Mouse (Mus musculus) left cerebral cortex, postnatal 10 days (tissue): ENCODE data around the gene Tdrd3. TPM values are rescaled to one million over a fixed set of nuclear protein-coding genes. Genes with fewer than 3 reads are reported as not detected.
A peak's percentile ranks its signal among the peaks of the same experiment; 100 is the strongest.

Experiments
- DNase-seq, 2 experiments: peaks; one replicate each; pipeline ENCODE4 v3.0.0; 2021 to 2022; ENCODE audit warnings: low spot score in 2 of 2, mixed read lengths in 1 of 2; ENCODE audit errors: extremely low spot score in 1 of 2
- intact Hi-C: fragments of 180-260 bp; cut with DNase I; formaldehyde crosslinking; loops from one replicate; pipeline ENCODE4 v1.15.1; 2025
- total RNA-seq, 2 experiments: library from RNA; stranded (reverse); gene quantifications; 2 replicates each; pipeline ENCODE4 v1.2.3; 2021

The Tdrd3 gene
- total RNA-seq = 10 to 100 TPM; 28.2 to 35.1 TPM

DNA sequence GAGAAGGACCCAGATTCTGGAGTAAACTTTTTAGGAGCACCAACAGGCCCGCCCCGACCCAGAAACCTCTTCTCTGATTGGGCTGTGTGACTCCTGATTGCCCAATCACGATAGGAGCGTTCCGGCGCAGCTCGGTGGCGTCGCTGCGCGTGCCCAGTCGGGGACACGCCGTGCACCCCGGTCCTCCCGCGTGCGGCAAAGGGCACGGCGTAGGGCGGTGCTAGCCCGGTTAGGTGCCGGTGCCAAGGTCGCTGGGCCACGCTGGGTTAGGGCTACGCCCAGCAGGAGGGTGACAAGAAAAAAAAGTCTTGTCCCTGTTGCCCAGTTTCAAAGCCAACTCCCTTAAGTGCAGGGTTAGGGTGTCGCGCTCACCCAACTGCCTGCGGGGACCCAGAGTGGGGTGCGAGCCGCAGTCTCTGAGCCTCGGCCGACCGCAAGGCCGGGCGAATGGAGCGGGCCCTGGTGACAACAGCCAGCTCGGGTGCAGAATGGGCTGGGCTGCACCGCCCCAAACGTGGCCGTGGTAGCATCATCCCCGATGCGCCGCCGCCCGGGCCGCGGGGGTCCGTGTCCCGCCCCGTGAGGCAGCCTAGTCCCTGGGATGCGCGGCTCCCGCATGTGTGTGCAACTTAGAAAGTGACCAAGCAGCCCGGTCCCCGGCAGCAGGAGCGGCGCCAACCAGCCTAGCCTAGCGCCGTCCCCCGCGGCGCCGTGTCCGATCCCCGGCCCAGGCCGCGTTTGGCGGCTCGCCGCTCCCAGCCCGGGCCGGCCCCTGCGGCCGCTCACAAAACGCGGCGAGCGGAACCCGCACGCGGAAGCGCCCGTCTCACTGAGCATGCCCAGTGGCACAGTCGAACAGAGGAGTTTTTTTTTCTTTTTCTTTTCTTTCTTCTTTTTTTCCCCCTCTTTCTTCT is at the start of gene Tdrd3:
Tdrd3 (plus strand) TSS at position 832 of the 914 bp plus-strand sequence.
- peak; percentile 92 to 95 for DNase-seq
- intact Hi-C loops = no loop called here

DNA sequence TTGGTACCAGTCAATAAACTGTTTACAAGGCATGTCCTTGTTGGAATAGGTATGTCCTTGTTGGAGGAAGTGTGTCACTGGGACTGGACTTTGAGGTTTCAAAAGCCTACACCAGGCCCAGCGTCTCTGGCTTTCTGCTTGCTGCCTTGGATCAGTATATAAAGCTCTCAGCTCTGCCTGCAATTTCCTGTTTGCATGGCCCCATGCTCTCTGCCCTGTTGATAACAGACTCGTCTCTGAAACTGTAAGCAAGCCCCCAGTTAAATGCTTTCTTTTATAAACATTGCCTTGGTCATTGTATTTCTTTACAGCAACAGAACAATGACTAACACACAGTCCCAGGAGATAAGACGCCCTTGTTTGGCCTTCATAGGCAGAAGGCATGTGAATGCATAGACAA is 49.3 kb upstream of the Tdrd3 start:
- intact Hi-C loops = no loop called here
- DNase-seq = no peak

DNA sequence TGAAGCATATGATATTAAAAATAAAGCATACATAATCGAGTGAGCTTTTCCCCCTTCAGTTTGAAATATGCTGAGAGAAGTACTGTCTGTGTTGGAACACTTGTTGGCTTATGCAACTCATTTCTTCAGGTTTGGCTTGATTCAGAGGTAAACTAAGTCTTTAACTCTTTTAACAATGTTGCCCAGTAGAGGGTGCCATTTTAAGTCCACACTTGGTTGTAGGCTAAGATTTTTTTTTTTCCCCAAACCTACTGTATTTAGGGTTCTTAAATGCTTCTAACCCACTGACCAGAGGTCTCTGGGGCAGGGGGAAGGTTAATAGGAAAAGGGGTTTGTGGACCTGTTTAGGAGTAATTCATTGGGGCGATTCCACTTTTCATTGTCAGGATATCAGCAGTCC is 33.4 kb upstream of the Tdrd3 start:
- intact Hi-C loops = no loop called here
- no peak for DNase-seq

DNA sequence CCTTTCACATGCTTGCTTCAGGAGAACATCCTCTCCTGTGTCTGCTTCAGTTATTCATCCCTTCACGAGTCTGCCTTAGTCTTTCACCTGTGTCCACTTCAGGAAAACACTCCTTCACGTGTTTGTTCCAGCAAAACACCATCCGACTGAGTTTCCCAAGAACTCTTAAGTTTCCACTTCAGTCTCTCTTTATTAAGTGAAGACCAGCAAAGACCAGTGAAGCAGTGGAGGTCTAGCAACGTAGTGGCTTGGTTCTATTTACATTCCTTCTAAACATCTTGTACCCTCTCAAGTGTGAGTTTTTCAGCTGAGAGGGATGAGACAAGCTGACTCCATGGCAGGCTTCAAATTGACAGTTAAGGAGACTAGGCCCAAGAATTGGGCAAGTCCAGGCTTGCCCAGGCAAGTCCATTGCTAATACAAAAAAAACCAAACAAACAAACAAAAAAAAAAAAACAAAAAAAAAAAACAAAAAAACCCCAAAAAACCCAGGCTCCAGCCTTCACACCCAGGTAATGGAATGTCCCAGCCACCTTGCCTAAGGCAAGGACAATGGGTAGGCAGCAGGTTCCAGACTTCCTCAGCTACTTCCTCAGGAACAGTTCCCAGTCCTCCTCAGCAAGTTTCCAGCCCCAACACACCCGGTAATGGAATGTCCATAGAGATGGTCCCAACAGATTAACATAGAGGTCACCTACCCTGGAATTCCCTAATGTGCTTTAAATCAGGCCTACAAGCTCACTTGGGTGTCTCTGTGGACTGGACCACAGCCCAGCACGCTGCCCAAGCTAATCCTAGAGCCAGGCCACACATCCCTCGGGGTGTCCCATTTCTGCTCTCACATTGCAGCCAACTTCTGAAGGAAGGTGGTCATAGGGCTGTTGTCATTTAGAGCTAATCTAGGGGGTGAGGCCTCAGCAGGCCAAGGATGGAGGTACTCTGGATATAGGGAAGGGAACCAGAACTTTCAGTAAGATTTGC is 31.9 kb upstream of the Tdrd3 start:
- intact Hi-C loops = no loop called here
- DNase-seq = no peak

DNA sequence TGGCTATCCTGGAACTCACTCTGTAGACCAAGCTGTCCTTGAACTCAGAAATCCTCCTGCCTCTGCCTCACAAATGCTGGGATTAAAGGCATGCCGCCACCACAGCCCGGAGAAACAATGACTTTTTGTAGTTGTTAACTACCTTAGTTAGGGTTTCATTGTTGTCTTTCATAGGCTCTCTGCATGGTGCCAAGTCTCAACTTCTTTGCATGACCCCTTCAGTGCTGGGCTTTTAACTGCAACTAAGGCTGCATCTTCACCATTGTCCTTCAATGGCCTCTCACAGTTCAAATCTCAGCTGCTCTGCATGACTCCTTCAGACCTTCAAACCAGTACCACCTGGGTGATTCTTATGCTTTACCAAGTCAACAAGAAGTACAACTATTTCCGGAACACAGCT is 23.3 kb upstream of the Tdrd3 start:
- intact Hi-C loops = no loop called here
- no peak for DNase-seq

DNA sequence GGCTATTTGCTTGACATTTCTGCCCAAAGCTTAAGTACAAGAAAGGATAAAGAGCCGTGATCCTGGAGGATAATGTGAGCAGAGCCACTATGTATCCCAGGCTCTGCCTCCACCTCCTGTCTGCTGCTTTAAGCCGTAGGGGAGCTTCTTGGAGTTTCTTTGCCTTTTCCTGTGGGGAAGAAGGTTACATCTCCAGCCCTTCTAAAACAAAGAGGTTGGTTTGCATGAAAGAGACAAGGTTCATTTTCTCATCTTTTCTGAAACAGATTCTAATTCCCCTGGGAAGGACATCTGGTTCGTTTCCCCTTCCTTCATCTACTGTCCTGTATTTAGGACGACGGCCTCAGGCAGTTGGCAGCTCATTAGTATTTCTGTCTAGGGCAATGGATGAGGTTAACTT is 19.8 kb upstream of the Tdrd3 start:
- no peak for DNase-seq
- intact Hi-C loops = no loop called here

DNA sequence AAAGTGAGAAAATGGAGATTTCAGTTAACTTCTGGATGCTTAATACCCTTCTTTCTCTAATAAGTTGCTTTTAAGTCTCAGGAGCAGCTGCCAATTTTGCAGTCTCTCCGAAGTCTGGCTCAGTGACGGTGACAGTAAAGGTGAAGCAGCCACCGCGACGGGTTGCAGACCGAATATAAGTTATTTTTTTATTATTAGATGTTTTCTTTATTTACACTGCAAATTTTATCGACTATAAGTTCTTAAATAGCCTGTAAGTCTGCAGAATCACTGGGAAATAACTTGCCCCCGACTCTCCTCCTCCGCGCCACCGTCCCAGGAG is 992 bp upstream of the Tdrd3 start:
- DNase-seq = no peak
- intact Hi-C loops = no loop called here

DNA sequence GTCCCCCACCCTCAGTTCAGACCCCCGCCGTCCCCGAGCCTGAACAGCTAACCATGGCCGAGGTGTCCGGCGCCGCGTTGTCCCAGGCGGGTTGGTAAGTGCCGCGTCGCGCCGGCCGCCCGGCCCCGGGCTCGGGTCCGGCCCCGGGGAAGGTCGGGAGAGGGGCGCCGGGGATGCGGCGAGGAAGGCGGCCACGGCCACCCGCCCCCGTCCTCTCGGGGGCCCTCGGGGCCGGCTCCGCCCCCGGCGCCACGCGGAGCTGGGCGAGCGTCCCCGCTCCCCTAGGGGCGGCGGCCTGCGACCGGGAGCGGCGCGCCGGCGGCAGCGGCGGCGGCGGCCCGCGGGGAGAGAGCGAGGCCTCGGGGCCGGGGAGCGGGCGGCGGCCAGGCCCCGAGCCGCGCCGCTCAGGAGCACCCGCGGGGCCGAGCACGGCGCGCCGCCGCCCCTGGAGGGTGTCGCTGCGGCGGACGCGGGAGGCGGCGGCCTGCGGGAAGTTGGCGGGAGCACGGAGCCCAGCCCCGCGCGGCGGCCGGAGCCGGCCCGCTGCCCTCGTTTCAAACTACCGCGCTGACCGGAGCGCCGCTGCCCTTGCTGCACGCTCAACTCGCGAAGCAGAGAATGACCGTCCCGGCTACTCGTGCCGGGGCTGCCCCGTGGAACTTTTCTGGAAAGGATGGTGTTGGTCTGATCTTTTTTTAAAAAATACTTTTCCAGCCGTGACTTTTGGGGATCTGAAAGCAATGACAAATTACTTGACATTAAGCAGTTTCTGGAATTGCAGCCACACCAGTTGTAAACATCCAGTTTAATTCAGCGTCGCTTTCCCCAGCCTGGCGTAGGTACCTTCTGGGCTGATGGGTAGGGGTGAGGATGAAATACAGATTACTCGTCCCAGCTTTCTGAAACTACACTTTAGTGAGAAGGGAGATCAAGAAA is 584 bp downstream of the Tdrd3 start:
- intact Hi-C loops = no loop called here
- peak in 1 of 2 experiments; percentile 72 for DNase-seq

DNA sequence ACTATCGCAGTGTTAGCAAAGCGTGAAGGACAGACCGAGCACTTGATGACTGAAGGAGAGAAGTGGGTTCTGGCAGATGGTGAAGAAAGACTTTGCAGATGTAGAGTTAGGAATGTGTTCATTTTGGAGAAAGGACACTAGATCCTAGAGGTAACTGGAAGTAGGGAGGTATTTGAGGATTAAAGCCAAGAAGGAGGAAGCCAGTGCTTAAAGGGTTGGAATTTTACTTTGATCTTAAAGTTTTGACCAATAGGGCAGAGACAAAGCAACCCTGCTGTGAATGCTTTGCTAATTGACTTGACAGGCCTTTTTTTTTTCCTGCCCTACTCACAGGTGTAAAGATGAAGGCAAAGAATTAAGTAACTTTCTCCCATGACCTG is 1.2 kb downstream of the Tdrd3 start:
- intact Hi-C loops = no loop called here
- DNase-seq = no peak

DNA sequence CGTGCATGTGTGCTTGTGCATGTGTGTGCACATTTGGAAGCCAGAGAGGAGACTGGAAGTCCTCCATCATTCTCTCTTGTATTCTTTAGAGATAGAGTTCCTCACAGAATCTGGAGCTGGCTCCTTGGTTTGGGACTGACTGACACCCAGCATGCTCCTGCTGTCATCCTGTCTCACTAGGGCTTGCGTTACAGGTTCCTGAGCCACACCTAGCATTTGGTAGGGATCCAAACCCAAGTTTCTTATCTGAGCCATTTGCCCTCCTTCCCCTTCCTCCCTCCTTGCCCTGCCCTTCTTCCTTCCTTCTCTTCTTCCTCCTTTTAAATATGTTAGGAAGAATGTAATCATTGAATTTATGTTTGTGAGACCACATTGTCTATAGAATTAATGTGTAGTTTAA is 3.3 kb downstream of the Tdrd3 start:
- no peak for DNase-seq
- intact Hi-C loops = no loop called here

DNA sequence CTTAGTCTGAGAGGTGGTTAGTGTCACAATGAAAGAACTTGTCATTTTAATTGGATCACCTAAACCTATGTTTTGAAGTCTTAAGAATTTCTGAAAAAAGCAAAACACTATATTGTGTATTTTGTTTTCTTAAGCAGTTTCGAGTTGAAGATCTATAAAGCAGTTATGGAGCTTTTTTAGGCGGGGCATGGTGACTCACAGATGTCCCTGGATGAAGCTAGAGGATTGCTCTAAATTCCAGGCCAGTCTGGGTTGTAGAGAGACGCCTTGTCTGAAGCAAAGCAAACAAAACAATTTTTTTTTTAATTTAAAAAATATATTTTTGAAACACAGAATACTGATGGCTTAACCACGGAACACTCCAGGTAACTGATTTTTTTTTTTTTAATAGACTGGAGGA is 4.1 kb downstream of the Tdrd3 start:
- intact Hi-C loops = no loop called here
- no peak for DNase-seq

DNA sequence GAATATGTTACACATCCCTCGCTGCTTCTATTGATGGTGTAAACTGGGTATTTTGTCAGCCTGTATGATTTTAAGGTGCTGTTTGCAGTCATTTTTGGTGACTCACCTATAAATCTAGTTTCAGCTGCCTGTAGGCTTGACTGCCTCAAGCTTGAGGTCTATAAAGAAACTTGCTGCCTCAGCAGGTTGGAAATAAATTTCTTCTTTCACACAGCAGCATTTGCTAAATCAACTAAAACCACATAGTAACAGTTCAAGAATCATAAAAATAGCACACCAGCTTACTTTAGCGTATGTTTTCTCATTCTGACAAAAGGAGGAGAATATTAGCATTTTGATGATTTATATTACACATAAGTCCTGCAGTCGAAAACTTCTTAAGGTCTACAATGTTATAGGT is 6.0 kb downstream of the Tdrd3 start:
- no peak for DNase-seq
- intact Hi-C loops = no loop called here

DNA sequence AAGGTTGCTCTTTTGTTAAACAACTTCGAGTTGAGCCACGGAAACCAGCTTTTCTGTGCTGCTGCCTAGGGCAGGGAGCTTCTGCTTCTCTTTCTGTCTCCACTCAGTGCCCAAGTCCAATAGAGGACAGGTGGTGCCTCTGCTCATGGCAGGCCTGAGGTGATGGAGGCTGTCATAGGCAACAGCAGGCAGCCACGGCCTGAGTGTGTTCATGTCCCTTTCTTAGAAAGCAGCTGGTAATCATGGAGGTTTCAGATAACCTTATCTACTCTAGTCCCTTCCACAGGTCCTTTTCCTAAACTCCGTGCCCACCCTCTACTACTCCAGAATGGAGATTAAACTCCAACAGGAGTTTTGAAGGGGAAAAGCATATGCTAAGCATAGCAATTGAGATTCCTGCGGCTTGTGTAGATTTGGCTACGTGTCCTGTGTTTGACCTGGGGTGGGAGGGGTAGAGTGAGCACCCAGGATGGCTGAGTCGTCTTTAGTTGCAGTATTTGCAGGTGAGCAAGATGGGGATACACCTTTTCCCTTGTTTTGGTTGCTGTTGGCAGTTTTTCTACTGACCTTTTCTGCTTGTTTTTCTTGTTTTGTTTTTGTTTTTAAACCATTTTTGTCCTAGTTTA is 10.0 kb downstream of the Tdrd3 start:
- DNase-seq = no peak
- intact Hi-C loops = no loop called here

DNA sequence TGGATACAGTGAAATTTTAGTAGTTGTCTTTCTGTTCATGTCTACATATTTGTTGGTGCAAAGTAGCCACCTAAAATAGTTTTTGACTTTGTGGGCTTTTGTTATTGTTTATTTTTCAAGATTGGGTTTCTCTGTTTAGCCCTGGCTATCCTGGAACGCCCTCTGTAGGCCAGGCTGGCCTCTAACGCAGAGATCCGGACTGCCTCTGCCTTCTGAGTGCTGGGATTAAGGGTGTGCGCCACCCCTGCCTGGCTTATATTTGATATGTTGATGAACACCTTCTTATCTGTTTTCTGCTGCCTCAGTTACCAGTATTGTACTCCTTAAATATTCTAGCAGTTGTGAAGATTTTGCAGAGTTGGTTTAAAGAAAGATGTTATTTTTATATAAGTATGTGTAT is 10.6 kb downstream of the Tdrd3 start:
- no peak for DNase-seq
- intact Hi-C loops = no loop called here

DNA sequence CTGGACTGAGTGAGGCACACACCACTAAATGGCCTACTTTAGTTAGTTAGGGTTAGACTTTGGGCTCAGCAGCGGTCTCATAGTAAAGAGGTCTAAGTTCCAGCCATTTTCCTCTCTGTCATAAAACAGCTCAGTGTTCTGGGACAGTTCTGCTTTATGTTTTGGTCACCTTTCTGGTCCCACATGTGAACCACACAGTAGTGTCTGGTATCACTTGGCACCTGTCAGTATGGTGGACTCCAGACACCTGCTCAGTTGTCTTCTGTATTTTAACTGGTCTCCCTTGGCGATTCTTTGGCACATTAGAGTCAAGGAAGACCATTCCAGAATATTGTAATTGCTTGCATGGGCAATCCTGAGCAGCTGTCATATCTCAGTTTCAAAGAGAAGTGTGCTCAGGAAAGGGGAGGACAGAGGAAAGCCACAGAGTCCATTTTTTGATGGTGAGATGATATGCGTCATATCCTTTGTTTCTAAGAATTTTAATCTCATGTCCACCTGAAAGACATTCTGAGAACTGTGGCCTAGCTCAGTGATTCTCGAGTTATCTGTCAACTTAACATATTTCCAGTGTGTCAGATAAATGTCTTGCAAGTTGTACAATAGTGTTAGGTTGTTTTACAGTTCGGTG is 11.3 kb downstream of the Tdrd3 start:
- DNase-seq = no peak
- intact Hi-C loops = no loop called here

DNA sequence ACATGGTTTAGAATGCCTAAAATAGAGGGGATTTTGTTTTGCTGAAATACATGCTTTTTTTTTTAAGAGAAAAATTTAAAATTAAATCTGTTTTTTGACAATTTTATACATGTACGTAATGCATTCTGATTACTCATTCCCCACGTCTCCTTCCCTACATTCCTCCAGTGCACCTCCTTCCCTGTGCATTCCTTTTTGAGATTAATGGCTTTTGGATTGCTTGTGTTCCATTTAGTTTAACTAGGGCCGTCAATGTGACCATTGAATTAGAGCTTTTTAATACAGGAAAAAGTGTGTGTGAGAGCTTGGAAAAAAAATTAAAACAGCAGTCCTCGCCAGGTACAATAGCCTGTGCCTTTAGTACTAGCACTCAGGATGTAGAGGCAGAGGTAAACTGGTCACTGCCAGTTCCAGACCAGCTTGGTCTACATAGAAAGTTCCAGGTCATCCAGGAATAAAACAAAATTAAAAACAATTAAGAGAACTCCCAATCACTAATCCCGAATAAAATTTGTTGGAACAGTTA is 17.0 kb downstream of the Tdrd3 start:
- intact Hi-C loops = no loop called here
- DNase-seq = no peak

DNA sequence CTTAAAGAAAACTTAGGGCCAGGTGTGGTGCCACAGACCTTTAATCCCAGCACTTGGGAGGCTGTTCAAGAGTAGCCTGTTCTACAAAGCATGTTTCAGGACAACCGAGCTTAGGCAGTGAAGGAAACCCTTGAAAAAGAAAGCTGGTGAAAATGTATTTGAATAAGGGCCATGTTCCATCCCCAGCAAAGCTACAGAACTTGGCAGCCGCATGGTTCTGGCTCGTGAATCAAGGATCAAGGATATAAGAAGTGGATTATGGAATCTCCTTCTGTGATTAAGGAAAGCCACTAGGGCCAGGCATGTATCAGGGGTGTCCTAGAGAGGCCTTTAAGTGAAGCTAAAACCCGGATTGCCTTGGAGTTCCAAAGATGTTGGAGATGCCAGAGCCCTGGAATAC is 18.9 kb downstream of the Tdrd3 start:
- intact Hi-C loops = no loop called here

DNA sequence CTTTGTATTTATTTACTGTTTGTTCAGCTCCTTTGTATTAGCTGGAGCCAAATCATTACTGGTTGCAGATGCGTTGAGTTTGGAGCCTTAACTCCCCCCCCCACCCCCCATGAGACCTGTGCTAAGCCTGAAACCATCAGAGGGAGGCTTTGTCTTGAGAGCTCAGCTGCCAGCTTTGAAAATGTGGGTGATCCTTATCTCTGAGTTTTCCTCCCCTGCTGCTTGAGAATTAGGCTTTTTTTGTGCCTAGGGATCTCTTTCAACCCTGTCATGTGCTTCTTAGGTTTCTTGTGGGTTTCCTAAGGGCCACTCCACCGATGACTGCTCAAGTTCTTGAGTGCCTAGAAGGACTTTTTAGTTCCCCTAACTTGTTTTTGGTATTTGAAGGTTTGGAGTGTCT is 23.3 kb downstream of the Tdrd3 start:
- DNase-seq = no peak
- intact Hi-C loops = no loop called here

More for the DNA sequence above, 18.9 kb downstream of the Tdrd3 start:
- no peak for DNase-seq
